Mouse (Mus musculus) midbrain, embryonic 10.5 days (tissue): ENCODE measurements around the gene Cdcp2. TPM values are rescaled to one million over a fixed set of nuclear protein-coding genes. Genes with fewer than 3 reads are reported as not detected.

ENCODE experiments used
- DNase-seq: peaks from one replicate; pipeline ENCODE4 v3.0.0-alpha.2; 2017; ENCODE audit warnings: low spot score
- H3K27ac ChIP-seq: fragments of 300-500 bp; sonication (generic); replicated peaks from 2 replicates; pipeline ENCODE4 v1.5.1; 2016; ENCODE audit warnings: mild to moderate bottlenecking
- H3K27me3 ChIP-seq: fragments of 300-500 bp; sonication (generic); 2 replicates; pipeline ENCODE4 v1.6.1; 2016; ENCODE audit warnings: low read depth, mild to moderate bottlenecking; ENCODE audit not compliant: poor library complexity, severe bottlenecking
- H3K36me3 ChIP-seq: fragments of 300-500 bp; sonication (generic); 2 replicates; pipeline ENCODE4 v1.6.1; 2016; ENCODE audit warnings: mild to moderate bottlenecking, moderate library complexity
- H3K4me1 ChIP-seq: fragments of 300-500 bp; sonication (generic); 2 replicates; pipeline ENCODE4 v1.6.1; 2016
- H3K4me3 ChIP-seq: fragments of 300-500 bp; sonication (generic); 2 replicates; pipeline ENCODE4 v1.5.1; 2016; ENCODE audit warnings: mild to moderate bottlenecking, moderate library complexity
- H3K9me3 ChIP-seq: fragments of 300-500 bp; sonication (generic); replicated peaks from 2 replicates; pipeline ENCODE4 v1.6.1; 2016; ENCODE audit warnings: mild to moderate bottlenecking
- WGBS: fragments of 180-500 bp; shearing (Covaris S2); methylation state at CpG from one replicate; pipeline ENCODE4 v1.1.7; 2016; 5-methylcytosine and 5-hydroxymethylcytosine counted together
- polyA plus RNA-seq: library from polyadenylated mRNA; unstranded; fragments of >200 nt; fragmentation: Nextera tagmentation; extraction: Ambion mirVana; gene quantifications from 2 replicates; pipeline ENCODE4 v1.2.1, GENCODE M21; 2016

The Cdcp2 gene
- polyA plus RNA-seq = 0.11 and 0.22 TPM in 2 replicates

- 62% methylated on average over 16 of the region's 16 CpGs for WGBS
- H3K27ac ChIP-seq = peak within 1 kb of the TSS; percentile 74
Observed at GRCm38 (mm10) chr4:107096841-107097373, at the start of gene Cdcp2. Gene Cdcp2, plus strand, starts transcription at chr4:107096891.

GRCm38 (mm10) chr4:107047806-107048205 lies 48.9 kb upstream of the Cdcp2 start:
- Histone ChIP-seq H3K27me3 (no peaks in the 10 kb centered on the region), H3K27ac (no peak overlapping the region), H3K4me3 (no peak overlapping the region), H3K9me3 (no peaks in the 10 kb centered on the region), H3K36me3 (peaks cover 74% of the 10 kb centered on the region), H3K4me1 (peaks cover 13% of the 10 kb centered on the region; the same call in 1 of the 2 replicates)
- 90% methylated on average over 5 of the region's 5 CpGs for WGBS
- DNase-seq = no peak

More at GRCm38 (mm10) chr4:107096841-107097373, at the start of gene Cdcp2:
- no peak for DNase-seq
- Histone ChIP-seq H3K27me3 (0 out of 2 replicates have a peak, but pooled peaks cover 7% of the 10 kb centered on the region), H3K4me1 (peaks cover 63% of the 10 kb centered on the region), H3K4me3 (no peak within 1 kb of the TSS), H3K36me3 (no peaks in the 10 kb centered on the region), H3K9me3 (no peaks in the 10 kb centered on the region)

- Histone ChIP-seq H3K9me3 (no peaks in the 10 kb centered on the region), H3K4me1 (peaks cover 13% of the 10 kb centered on the region; the same call in 1 of the 2 replicates), H3K4me3 (no peak overlapping the region), H3K36me3 (peaks cover 66% of the 10 kb centered on the region), H3K27me3 (no peaks in the 10 kb centered on the region), H3K27ac (no peak overlapping the region)
- DNase-seq = no peak
- WGBS = 90% methylated on average over 11 of the region's 11 CpGs
Observed at GRCm38 (mm10) chr4:107048568-107049162, 48.0 kb upstream of the Cdcp2 start.

GRCm38 (mm10) chr4:107051889-107052288 lies 44.8 kb upstream of the Cdcp2 start:
- Histone ChIP-seq H3K9me3 (no peaks in the 10 kb centered on the region), H3K4me1 (peaks cover 13% of the 10 kb centered on the region; the same call in 1 of the 2 replicates), H3K27me3 (no peaks in the 10 kb centered on the region), H3K4me3 (no peak overlapping the region), H3K36me3 (peaks cover 58% of the 10 kb centered on the region), H3K27ac (no peak overlapping the region)
- DNase-seq = no peak
- WGBS = 50% methylated on average over 4 of the region's 4 CpGs

GRCm38 (mm10) chr4:107052962-107053553 lies 43.6 kb upstream of the Cdcp2 start:
- Histone ChIP-seq H3K36me3 (peaks cover 58% of the 10 kb centered on the region), H3K4me3 (no peak overlapping the region), H3K27me3 (no peaks in the 10 kb centered on the region), H3K27ac (0 out of 2 replicates have a peak overlapping the region, but pooled peaks have one; percentile 24), H3K4me1 (peaks cover 13% of the 10 kb centered on the region; the same call in 1 of the 2 replicates), H3K9me3 (no peaks in the 10 kb centered on the region)
- no peak for DNase-seq
- 45% methylated on average over 5 of the region's 5 CpGs for WGBS

GRCm38 (mm10) chr4:107056088-107056487 lies 40.6 kb upstream of the Cdcp2 start:
- Histone ChIP-seq H3K4me3 (no peak overlapping the region), H3K27me3 (no peaks in the 10 kb centered on the region), H3K4me1 (peaks cover 3% of the 10 kb centered on the region; the same call in 1 of the 2 replicates), H3K27ac (no peak overlapping the region), H3K36me3 (peaks cover 67% of the 10 kb centered on the region), H3K9me3 (no peaks in the 10 kb centered on the region)
- no peak for DNase-seq
- WGBS = 91% methylated on average over 3 of the region's 3 CpGs

GRCm38 (mm10) chr4:107058346-107058745 lies 38.3 kb upstream of the Cdcp2 start:
- no peak overlapping the region for H3K4me3 ChIP-seq
- no peak overlapping the region for H3K27ac ChIP-seq
- WGBS = 94% methylated on average over 5 of the region's 5 CpGs
- no peaks in the 10 kb centered on the region for H3K4me1 ChIP-seq
- DNase-seq = no peak
- H3K36me3 ChIP-seq = peaks cover 89% of the 10 kb centered on the region
- H3K9me3 ChIP-seq = no peaks in the 10 kb centered on the region
- H3K27me3 ChIP-seq = no peaks in the 10 kb centered on the region

GRCm38 (mm10) chr4:107058781-107059180 lies 37.9 kb upstream of the Cdcp2 start:
- DNase-seq = no peak
- Histone ChIP-seq H3K4me3 (no peak overlapping the region), H3K27ac (no peak overlapping the region), H3K4me1 (no peaks in the 10 kb centered on the region), H3K9me3 (no peaks in the 10 kb centered on the region), H3K36me3 (peaks cover 93% of the 10 kb centered on the region), H3K27me3 (no peaks in the 10 kb centered on the region)
- 92% methylated on average over 6 of the region's 6 CpGs for WGBS

- H3K27ac ChIP-seq = no peak overlapping the region
- no peaks in the 10 kb centered on the region for H3K9me3 ChIP-seq
- peaks cover 14% of the 10 kb centered on the region for H3K4me1 ChIP-seq
- H3K36me3 ChIP-seq = peaks cover 83% of the 10 kb centered on the region
- DNase-seq = no peak
- 95% methylated on average over 4 of the region's 4 CpGs for WGBS
- H3K27me3 ChIP-seq = no peaks in the 10 kb centered on the region
- H3K4me3 ChIP-seq = no peak overlapping the region
Observed at GRCm38 (mm10) chr4:107061560-107061959, 35.1 kb upstream of the Cdcp2 start.

- Histone ChIP-seq H3K27me3 (peaks cover under 1% of the 10 kb centered on the region; the same call in 1 of the 2 replicates), H3K4me3 (no peak overlapping the region), H3K9me3 (no peaks in the 10 kb centered on the region), H3K36me3 (peaks cover 67% of the 10 kb centered on the region), H3K27ac (no peak overlapping the region), H3K4me1 (peaks cover 27% of the 10 kb centered on the region)
- 93% methylated on average over 3 of the region's 3 CpGs for WGBS
- no peak for DNase-seq
Observed at GRCm38 (mm10) chr4:107063214-107063613, 33.5 kb upstream of the Cdcp2 start.

- Histone ChIP-seq H3K36me3 (peaks cover 54% of the 10 kb centered on the region), H3K27ac (no peak overlapping the region), H3K4me3 (no peak overlapping the region), H3K4me1 (peaks cover 32% of the 10 kb centered on the region), H3K9me3 (no peaks in the 10 kb centered on the region), H3K27me3 (peaks cover 6% of the 10 kb centered on the region; the same call in 1 of the 2 replicates)
- 88% methylated on average over 5 of the region's 5 CpGs for WGBS
- no peak for DNase-seq
Observed at GRCm38 (mm10) chr4:107064394-107065098, 32.1 kb upstream of the Cdcp2 start.

GRCm38 (mm10) chr4:107066252-107067124 lies 30.2 kb upstream of the Cdcp2 start, which contains the start of the genes Mrpl37 and Cyb5rl:
Gene Mrpl37, minus strand, starts transcription at chr4:107066868.
Gene Cyb5rl, plus strand, starts transcription at chr4:107066988.
- peaks cover 34% of the 10 kb centered on the region for H3K36me3 ChIP-seq
- H3K27ac ChIP-seq = peak within 1 kb of the TSS; percentile 88
- peak within 1 kb of the TSS; percentile 87 for H3K4me3 ChIP-seq
- H3K9me3 ChIP-seq = no peaks in the 10 kb centered on the region
- peaks cover 6% of the 10 kb centered on the region; the same call in 1 of the 2 replicates for H3K27me3 ChIP-seq
- WGBS = under 1% methylated on average over 60 of the region's 60 CpGs
- DNase-seq = peak; percentile 94
- peaks cover 32% of the 10 kb centered on the region for H3K4me1 ChIP-seq
